Mouse (Mus musculus): ENCODE results near the gene OR5BS1P. TPM values are rescaled to one million over a fixed set of nuclear protein-coding genes. Genes with fewer than 3 reads are reported as not detected.
"Not testable (repeated sequence)": the region's sequence is repeated elsewhere in the genome, so short reads cannot be mapped to it uniquely, and the experiment has no call there.

Gene OR5BS1P
- total RNA-seq, 2 experiments from 2014 or later: not detected

DNA sequence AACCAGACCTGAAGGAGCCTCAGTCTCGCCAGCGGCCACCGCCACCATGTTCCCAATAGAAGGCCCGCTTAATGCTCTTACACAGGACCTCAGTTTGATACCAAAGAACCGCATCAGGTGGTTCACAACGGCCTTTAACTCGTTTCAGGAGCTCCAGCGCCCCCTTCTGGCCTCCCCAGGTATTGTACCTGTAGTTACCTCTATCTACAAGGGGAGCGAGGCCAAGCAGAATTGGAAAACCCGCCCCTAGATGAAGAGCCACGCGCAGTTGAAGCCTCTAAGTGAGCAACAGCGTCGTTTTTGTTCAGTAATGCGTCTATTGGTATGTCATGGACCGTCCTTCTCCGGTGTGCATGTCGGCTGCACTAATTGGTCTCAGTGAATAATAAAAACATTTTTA lies 34.8 kb downstream of the OR5BS1P start:
- ATAC-seq (replicated peaks; ENCODE audit: poor library complexity): peak; percentile 83

- ATAC-seq (replicated peaks; ENCODE audit: poor library complexity): peak; percentile 60
Measured at GRCm38 (mm10) chr15:98506253-98506957, 36.7 kb downstream of the OR5BS1P start.

DNA sequence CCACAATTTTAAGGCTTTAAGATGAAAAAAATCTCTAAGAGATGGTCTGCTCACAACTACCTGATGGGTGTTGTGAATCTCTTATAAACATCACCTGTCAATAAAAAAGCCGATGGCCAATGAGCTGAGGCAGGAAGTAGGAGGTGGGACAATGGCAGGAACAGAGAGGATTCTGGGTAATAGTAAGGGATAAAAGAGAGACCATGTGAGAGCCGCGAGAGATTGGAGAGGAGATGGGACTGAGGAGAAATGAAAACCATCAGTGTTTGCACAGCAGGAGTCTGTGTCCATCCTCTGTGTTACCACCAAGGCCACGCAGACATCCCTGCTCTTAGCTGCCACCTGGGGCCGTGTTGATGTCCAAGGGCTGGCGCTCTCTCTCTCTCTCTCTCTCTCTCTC lies 37.6 kb downstream of the OR5BS1P start:
- no peak for ATAC-seq (replicated peaks; ENCODE audit: poor library complexity)

GRCm38 (mm10) chr15:98509387-98509786 lies 39.7 kb downstream of the OR5BS1P start:
- no peak for ATAC-seq (replicated peaks; ENCODE audit: poor library complexity)

GRCm38 (mm10) chr15:98510438-98511385 lies 41.0 kb downstream of the OR5BS1P start:
- peak; percentile 68 for ATAC-seq (replicated peaks; ENCODE audit: poor library complexity)

DNA sequence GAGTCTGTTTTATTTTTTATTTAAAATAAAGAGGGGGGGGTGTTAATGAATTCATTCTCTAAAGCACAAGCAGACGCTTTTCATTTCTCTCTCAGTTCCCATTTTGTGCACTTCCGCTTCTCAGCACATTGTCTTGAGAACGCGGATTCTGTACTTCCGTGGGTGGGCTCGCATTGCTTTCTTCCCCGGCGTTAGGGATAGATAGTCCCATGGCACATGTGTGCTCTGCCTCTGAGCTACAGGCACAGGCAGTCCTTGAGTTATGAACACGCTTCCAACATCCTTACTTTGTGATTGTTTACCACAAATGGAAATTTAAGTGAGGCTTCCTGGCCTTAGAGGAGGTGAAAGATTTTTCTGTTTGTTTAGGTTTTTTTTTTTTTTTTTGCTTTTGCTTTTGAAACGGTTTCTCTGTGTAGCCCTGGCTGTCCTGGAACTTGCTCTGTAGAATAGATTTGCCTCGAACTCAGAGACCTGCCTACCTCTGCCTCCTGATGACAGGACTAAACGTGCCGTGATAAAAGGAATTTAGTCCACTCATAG lies 41.8 kb downstream of the OR5BS1P start:
- ATAC-seq (replicated peaks; ENCODE audit: poor library complexity): peak; percentile 32

DNA sequence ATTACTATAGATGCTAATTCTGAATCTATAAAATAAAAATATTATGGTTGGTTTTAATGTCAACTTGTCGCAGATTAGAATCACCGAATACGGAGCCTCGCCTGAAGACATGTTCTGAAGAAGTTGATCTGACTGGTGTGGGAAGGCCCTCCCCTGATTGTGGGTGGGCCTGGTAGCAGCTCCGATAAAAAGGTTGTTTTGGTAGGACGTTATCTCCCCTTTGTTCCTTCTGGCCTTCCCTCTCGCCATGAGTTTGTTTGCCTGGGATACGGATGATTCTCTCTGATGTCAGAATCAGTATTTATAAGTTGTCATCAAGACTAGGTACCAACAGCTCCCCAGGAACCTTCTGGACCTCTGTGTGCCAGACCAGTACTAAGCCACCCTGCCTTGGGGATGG lies 42.5 kb downstream of the OR5BS1P start:
- ATAC-seq (replicated peaks; ENCODE audit: poor library complexity): no peak

GRCm38 (mm10) chr15:98512799-98513321 lies 43.2 kb downstream of the OR5BS1P start:
- ATAC-seq (replicated peaks; ENCODE audit: poor library complexity): peak; percentile 41

GRCm38 (mm10) chr15:98513676-98514075 lies 44.0 kb downstream of the OR5BS1P start:
- ATAC-seq (replicated peaks; ENCODE audit: poor library complexity): not testable (repeated sequence)

DNA sequence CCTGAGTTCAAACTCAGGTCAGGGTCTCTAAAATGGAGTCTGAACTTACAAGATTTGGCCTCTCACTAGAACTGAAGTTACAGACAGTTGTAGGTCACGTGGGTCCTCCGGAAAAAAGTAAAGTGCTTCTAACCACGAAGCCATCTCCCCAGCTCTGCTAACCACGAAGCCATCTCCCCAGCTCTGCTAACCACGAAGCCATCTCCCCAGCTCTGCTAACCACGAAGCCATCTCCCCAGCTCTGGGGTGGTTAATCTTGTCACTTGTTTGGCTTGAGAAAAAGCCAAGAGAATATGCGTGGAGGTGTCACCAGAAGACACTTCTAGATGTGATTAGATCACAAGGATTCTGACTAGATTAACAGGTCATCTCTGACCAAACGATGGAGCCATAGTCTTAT lies 44.5 kb downstream of the OR5BS1P start:
- peak; percentile 18; the same call in 1 of the 2 replicates for ATAC-seq (replicated peaks; ENCODE audit: poor library complexity)

- not testable (repeated sequence) for ATAC-seq (replicated peaks; ENCODE audit: poor library complexity)
Measured at GRCm38 (mm10) chr15:98514845-98515244, 45.1 kb downstream of the OR5BS1P start.

DNA sequence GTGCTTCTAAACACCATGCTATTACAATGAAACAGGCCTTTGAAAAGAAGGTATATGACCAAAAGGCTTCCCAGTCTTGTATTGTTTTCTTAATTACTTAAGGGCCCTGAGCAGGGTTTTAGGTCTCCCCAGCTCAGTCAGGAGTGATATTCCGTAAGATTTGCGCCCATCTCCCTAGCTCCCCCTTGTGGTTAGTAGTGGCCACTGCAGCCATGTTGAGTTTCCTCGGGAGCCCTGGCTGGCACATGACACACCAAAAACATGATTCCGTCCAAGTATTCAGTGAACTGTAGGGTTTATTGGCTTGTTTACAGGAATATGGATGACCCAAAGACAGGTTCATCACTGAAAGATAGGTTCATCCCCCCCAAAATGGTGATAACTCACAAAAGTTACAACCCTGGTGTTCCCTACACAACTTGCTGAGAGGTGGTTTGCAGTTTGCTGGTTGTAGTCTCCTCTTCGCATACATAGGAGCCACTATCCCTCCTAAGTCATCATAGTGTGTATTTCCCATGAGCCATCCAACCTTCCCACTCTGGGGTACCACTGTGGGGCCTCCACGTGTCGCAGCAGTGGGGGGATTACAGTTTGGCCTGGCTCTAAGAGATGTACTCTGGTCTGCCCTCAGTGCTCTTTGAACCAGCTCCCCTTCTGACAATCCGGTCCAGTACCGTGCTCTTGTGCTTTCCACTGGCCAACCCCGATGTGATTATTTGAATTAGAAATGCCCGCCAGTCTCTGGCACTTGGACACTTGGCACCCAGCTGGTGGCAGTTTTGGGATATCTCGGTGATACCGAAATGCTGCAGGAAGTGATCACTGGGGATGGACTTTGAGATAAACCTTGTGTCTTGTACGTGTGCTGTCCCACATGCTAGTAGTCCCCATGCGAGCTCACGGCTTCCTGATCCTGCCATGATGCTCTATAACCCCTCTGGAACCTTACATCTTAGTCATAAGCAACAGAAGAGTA lies 48.0 kb downstream of the OR5BS1P start:
- ATAC-seq (replicated peaks; ENCODE audit: poor library complexity): peak; percentile 71

DNA sequence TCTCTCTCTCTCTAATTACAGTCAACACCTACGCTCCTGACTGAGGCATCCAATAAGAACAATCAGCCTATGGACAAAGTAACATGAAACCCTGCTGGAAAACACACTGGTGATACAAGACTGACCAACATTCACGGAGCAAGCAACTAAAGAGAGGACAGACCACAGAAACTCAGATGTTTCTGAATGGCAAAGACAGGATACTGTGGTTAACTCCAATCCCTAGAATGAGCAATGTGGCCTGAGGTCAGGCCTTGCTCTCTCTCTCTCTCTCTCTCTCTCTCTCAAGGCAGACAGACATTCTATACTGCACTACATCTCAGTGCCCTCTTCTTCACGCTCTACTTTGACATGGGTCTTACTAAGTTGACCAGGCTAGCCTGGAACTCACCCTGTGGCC lies 51.5 kb downstream of the OR5BS1P start:
- no peak for ATAC-seq (replicated peaks; ENCODE audit: poor library complexity)

- peak; percentile 46; the same call in 1 of the 2 replicates for ATAC-seq (replicated peaks; ENCODE audit: poor library complexity)
Measured at GRCm38 (mm10) chr15:98526057-98526456, 56.4 kb downstream of the OR5BS1P start.

- ATAC-seq (replicated peaks; ENCODE audit: poor library complexity): no peak
Measured at GRCm38 (mm10) chr15:98527056-98527771, 57.5 kb downstream of the OR5BS1P start.

- ATAC-seq (replicated peaks; ENCODE audit: poor library complexity): no peak
Measured at GRCm38 (mm10) chr15:98528066-98528563, 58.4 kb downstream of the OR5BS1P start.

Measured in megakaryocyte progenitor cell, adult 5-6 weeks (primary cell).